Mouse (Mus musculus) megakaryocyte, embryonic 14.5 days (primary cell): ENCODE data around the gene Dazap2.

Source experiments
- FLI1 ChIP-seq: IDR thresholded peaks from 2 replicates; pipeline ENCODE4 v1.6.1; 2012; ENCODE audit warnings: low read length, inconsistent platforms, mixed read lengths
- GATA1 ChIP-seq: IDR thresholded peaks from 3 replicates; pipeline ENCODE4 v1.6.1; 2012; ENCODE audit warnings: mixed read lengths, low read length, inconsistent platforms, borderline replicate concordance

GRCm38 (mm10) chr15:100632323-100632722 is 17.2 kb downstream of the Dazap2 start:
- TF ChIP-seq GATA1 (no peak), FLI1 (no peak)
